Mouse (Mus musculus): ENCODE results near the gene Lmo3.

- TF ChIP-seq CTCF (IDR thresholded peaks at IDR 0.05; ENCODE audit: low read depth) (no peak), EP300 (IDR thresholded peaks at IDR 0.05; ENCODE audit: low read depth) (no peak)
Observed at GRCm38 (mm10) chr6:138444515-138445048, 137.2 kb downstream of the Lmo3 start.
